33 mouse cellular contexts compared by ENCODE assay signal in the genomic region with DNA sequence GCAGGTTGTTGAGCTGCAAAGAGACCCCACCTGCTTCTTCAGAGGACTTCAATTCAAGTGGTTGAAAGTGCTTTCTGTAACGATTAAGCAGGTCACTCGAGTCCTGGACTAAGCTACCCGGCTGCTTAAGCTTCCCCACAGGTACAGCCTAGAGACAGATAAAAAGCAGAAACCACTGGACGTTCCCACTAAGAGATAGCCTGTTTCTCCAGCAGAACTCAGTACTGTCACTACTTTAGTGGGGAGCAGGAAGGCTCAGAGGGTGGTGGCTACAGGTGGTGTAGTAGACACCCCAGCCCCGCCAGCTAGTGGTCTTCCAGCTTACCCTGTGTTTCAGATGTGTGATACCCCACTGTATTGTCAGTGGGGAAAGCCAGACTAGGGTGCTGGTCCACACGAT. TPM values are rescaled to one million over a fixed set of nuclear protein-coding genes. Genes with fewer than 3 reads are reported as not detected.
"Had no signal": no experiment of that assay in that cellular context is flagged by ENCODE, and none has a peak within 500 bp of the region (broad histone marks: within the 10 kb centered on the region; RNA-seq: fewer than 3 reads in every experiment).

No protein-coding gene starts in this region.

- H3K36me3 ChIP-seq: limb, embryonic 10.5 days; limb, embryonic 12.5 days; limb, embryonic 13.5 days; limb, embryonic 15.5 days; liver, embryonic 12.5 days; liver, embryonic 13.5 days; liver, embryonic 15.5 days; lung, embryonic 15.5 days; midbrain, embryonic 10.5 days; midbrain, embryonic 12.5 days; midbrain, embryonic 15.5 days; neural tube, embryonic 12.5 days; neural tube, embryonic 13.5 days had no signal

- H3K9me3 ChIP-seq: limb, embryonic 10.5 days; limb, embryonic 12.5 days; limb, embryonic 15.5 days; liver, embryonic 12.5 days; liver, embryonic 13.5 days; liver, embryonic 15.5 days; lung, embryonic 15.5 days; midbrain, embryonic 12.5 days; midbrain, embryonic 15.5 days; neural tube, embryonic 12.5 days; neural tube, embryonic 13.5 days had no signal

- DNase-seq: left cerebral cortex, postnatal 4 days; liver; liver, embryonic 13.5 days; liver, postnatal 0 days; lung, adult 18-20 months; lung, adult 2 months; lung, embryonic 14.5 days; lung, postnatal 10 days; lung, postnatal 14 days; lung, postnatal 36 days; lung, postnatal 4 days; midbrain, embryonic 14.5 days had no signal

- H3K27ac ChIP-seq: limb, embryonic 10.5 days; limb, embryonic 12.5 days; limb, embryonic 13.5 days; limb, embryonic 15.5 days; liver, embryonic 12.5 days; liver, embryonic 13.5 days; liver, embryonic 14.5 days; liver, embryonic 15.5 days; lung, embryonic 15.5 days; macrophage; midbrain, embryonic 10.5 days; midbrain, embryonic 12.5 days; midbrain, embryonic 15.5 days; neural tube, embryonic 12.5 days; neural tube, embryonic 13.5 days had no signal

- H3K4me1 ChIP-seq: limb, embryonic 10.5 days; limb, embryonic 12.5 days; limb, embryonic 13.5 days; limb, embryonic 15.5 days; liver, embryonic 12.5 days; liver, embryonic 13.5 days; liver, embryonic 15.5 days; lung, embryonic 15.5 days; midbrain, embryonic 10.5 days; midbrain, embryonic 12.5 days; midbrain, embryonic 15.5 days; neural tube, embryonic 12.5 days; neural tube, embryonic 13.5 days had no signal

- H3K4me2 ChIP-seq: limb, embryonic 12.5 days; limb, embryonic 13.5 days; limb, embryonic 15.5 days; liver, embryonic 11.5 days; liver, embryonic 12.5 days; liver, embryonic 13.5 days; liver, embryonic 15.5 days; lung, embryonic 14.5 days; lung, embryonic 15.5 days; midbrain, embryonic 12.5 days; midbrain, embryonic 15.5 days; neural tube, embryonic 12.5 days; neural tube, embryonic 13.5 days had no signal

- H3K4me3 ChIP-seq: limb, embryonic 10.5 days; limb, embryonic 12.5 days; limb, embryonic 13.5 days; limb, embryonic 15.5 days; liver, embryonic 12.5 days; liver, embryonic 13.5 days; liver, embryonic 15.5 days; lung, embryonic 15.5 days; megakaryocyte, embryonic 14.5 days; midbrain, embryonic 10.5 days; midbrain, embryonic 12.5 days; midbrain, embryonic 15.5 days; myocyte; neural tube, embryonic 12.5 days; neural tube, embryonic 13.5 days had no signal

- H3K27me3 ChIP-seq: limb, embryonic 12.5 days; limb, embryonic 13.5 days; liver, embryonic 12.5 days; liver, embryonic 13.5 days; liver, embryonic 15.5 days; midbrain, embryonic 15.5 days; neural tube, embryonic 13.5 days had no signal

- ATAC-seq: liver, embryonic 12.5 days; liver, postnatal 0 days; lung, postnatal 0 days; midbrain, embryonic 15.5 days; midbrain, embryonic 16.5 days had no signal

- H3K9ac ChIP-seq: limb, embryonic 12.5 days; limb, embryonic 13.5 days; limb, embryonic 15.5 days; liver, embryonic 12.5 days; liver, embryonic 13.5 days; liver, embryonic 14.5 days; liver, embryonic 15.5 days; liver, postnatal 0 days; lung, embryonic 14.5 days; lung, embryonic 15.5 days; midbrain, embryonic 12.5 days; midbrain, embryonic 15.5 days; neural tube, embryonic 12.5 days; neural tube, embryonic 13.5 days had no signal

RNA-seq across cellular contexts. Expression of gene Col25a1, which starts 50.6 kb away (rescaled TPM):
- total RNA-seq: megakaryocyte-erythroid progenitor cell, adult 5-6 weeks; monocyte, adult 5-6 weeks had no signal
- polyA plus RNA-seq: macrophage had no signal
